Mouse (Mus musculus) intestine, postnatal 0 days (tissue): Measurements from ENCODE around the gene Dcxr. TPM values are rescaled to one million over a fixed set of nuclear protein-coding genes. Genes with fewer than 3 reads are reported as not detected.

ENCODE experiments used
- ATAC-seq: fragments of 200-750 bp; cut with Nextera tagmentation; 2 replicates; pipeline ENCODE4 v1.8.0; 2017; ENCODE audit warnings: mild to moderate bottlenecking, moderate TSS enrichment, moderate library complexity
- H3K27ac ChIP-seq: fragments of 300-500 bp; sonication (generic); 2 replicates; pipeline ENCODE4 v1.5.1; 2014; ENCODE audit warnings: mild to moderate bottlenecking, low read depth, low read length, moderate library complexity
- H3K27me3 ChIP-seq: fragments of 300-500 bp; sonication (generic); replicated peaks from 2 replicates; pipeline ENCODE4 v1.6.1; 2014; ENCODE audit warnings: low read length, mixed read lengths; ENCODE audit not compliant: control insufficient read depth, insufficient read depth
- H3K36me3 ChIP-seq: fragments of 300-500 bp; sonication (generic); 2 replicates; pipeline ENCODE4 v1.6.1; 2014; ENCODE audit warnings: mild to moderate bottlenecking, moderate library complexity; ENCODE audit not compliant: control insufficient read depth, insufficient read depth
- H3K4me1 ChIP-seq: fragments of 300-500 bp; sonication (generic); replicated peaks from 2 replicates; pipeline ENCODE4 v1.6.1; 2014; ENCODE audit warnings: antibody characterized with exemption, low read length, mixed read lengths; ENCODE audit not compliant: control insufficient read depth, insufficient read depth
- H3K4me2 ChIP-seq: fragments of 300-500 bp; sonication (generic); replicated peaks from 2 replicates; pipeline ENCODE4 v1.6.1; 2014; ENCODE audit warnings: low read depth, mild to moderate bottlenecking, moderate library complexity
- H3K4me3 ChIP-seq: fragments of 300-500 bp; sonication (generic); 2 replicates; pipeline ENCODE4 v1.5.1; 2014; ENCODE audit warnings: low read depth, low read length
- H3K9ac ChIP-seq: fragments of 300-500 bp; sonication (generic); 2 replicates; pipeline ENCODE4 v1.6.1; 2014; ENCODE audit warnings: mild to moderate bottlenecking, low read depth, low read length
- H3K9me3 ChIP-seq: fragments of 300-500 bp; sonication (generic); 2 replicates; pipeline ENCODE4 v1.6.1; 2016; ENCODE audit warnings: mixed run types; ENCODE audit not compliant: control insufficient read depth
- CTCF ChIP-seq: sonication (generic); IDR thresholded peaks from 2 replicates; pipeline ENCODE4 v1.5.1; 2016; ENCODE audit warnings: low read depth, mild to moderate bottlenecking, control low read depth, antibody characterized with exemption, moderate library complexity
- WGBS: fragments of 180-500 bp; shearing (Covaris S2); extraction: QIAGEN DNeasy Blood & Tissue Kit; methylation state at CpG from one replicate; pipeline ENCODE4 v1.1.7; 2014; 5-methylcytosine and 5-hydroxymethylcytosine counted together
- polyA plus RNA-seq: library from polyadenylated mRNA; unstranded; fragments of >200 nt; fragmentation: Nextera tagmentation; extraction: Ambion mirVana; gene quantifications from 2 replicates; pipeline ENCODE4 v1.2.1, GENCODE M21; 2015

Gene Dcxr
- polyA plus RNA-seq, 1 experiment from 2014 or later, result 81.1 TPM

DNA sequence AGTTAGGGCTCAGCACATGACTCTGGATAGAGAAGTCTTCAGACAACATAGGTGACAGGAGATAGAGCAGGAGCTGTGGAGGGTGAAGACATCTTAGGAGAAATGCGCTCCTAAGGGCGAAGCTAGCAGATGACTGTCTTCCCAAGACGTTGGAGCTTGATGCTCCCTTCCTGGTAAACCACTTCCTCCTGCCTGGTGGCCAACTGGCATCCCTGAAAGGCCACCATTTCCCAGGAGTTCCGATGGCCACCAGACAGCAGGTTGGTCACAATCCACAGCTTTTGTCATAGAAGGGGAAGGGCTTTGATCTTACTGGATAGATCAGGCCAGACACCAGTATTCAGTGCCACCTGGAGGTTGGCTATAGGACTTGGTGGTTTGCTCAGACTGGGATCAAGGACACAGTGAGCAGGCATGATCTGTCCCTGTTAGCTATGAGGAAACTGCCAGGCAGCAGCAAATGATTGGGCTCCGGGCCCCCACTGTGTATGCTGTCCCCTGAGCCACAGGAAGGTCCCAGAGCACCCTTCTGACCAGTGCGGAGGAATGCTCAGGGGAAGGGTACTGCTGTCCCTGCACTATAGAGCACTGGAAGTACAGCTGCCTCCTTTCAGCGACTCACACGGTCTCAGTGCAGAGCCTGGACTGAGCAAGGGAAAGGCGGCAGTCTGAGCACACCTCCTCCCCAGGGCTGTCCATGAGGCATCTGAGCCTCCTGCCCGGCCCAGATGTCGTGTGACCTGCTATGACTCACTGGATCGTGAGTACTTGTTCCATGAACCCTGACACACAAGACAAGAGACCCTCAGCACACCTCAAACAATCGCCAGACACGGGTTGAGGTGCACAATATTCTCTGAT, 35.0 kb upstream of the Dcxr start:
- Histone ChIP-seq H3K9ac (peak overlapping the region; percentile 22; the same call in 1 of the 2 replicates), H3K4me2 (peak overlapping the region; percentile 49), H3K27me3 (no peaks in the 10 kb centered on the region), H3K4me3 (no peak overlapping the region), H3K9me3 (peaks cover 3% of the 10 kb centered on the region; the same call in 1 of the 2 replicates), H3K36me3 (no peaks in the 10 kb centered on the region), H3K4me1 (no peaks in the 10 kb centered on the region), H3K27ac (peak overlapping the region; percentile 92)
- ATAC-seq, result peak; percentile 90
- 50% methylated on average over 14 of the region's 14 CpGs for WGBS
- TF ChIP-seq CTCF, result peak; percentile 46

DNA sequence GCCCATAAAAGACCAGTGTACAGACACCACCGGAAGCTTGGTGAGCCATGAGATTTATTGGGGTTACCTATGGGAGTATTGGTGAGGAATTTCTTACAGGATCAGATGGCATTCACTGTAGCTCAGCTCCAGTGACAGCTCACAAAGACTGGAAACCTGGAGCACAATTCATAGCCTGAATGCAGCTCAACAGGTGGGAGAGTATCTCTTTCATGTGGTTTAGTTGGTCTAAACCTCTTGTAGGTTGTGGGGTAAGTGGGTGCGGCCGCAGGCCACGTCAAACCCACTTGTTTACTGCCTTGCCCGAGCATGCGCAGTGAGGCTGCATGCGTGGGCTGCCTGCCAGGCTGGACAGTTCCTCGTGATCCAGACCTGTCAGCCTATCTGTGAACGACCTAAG, 33.2 kb upstream of the Dcxr start:
- Histone ChIP-seq H3K27ac (no peak overlapping the region), H3K27me3 (no peaks in the 10 kb centered on the region), H3K9ac (no peak overlapping the region), H3K9me3 (peaks cover 3% of the 10 kb centered on the region; the same call in 1 of the 2 replicates), H3K4me1 (no peaks in the 10 kb centered on the region), H3K36me3 (no peaks in the 10 kb centered on the region), H3K4me3 (no peak overlapping the region), H3K4me2 (no peak overlapping the region)
- no peak for ATAC-seq
- no peak for TF ChIP-seq CTCF
- WGBS, result 82% methylated on average over 9 of the region's 9 CpGs

DNA sequence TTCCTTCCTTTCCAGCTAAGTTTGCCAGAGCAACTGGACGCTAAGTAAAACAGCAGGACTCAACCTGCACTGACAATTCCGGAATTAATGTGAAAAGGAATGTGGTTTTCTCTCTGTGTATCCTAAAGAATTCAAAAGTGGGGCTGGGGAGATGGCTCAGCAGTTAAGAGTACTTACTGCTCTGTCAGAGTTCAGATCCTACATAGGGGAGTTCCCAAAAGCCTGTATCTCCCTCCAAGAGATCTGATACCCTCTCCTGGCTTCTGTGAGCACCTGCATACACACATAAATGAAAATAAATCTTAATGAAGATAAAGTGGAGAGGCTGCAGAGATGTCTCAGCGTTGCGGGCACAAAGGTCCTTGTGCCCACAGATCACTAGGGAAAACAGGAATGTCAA, 24.5 kb upstream of the Dcxr start:
- Histone ChIP-seq H3K4me1 (no peaks in the 10 kb centered on the region), H3K27ac (no peak overlapping the region), H3K9ac (no peak overlapping the region), H3K9me3 (no peaks in the 10 kb centered on the region), H3K27me3 (no peaks in the 10 kb centered on the region), H3K4me2 (no peak overlapping the region), H3K4me3 (no peak overlapping the region), H3K36me3 (no peaks in the 10 kb centered on the region)
- TF ChIP-seq CTCF, result no peak
- no peak for ATAC-seq
- WGBS, result 72% methylated on average over 4 of the region's 4 CpGs

DNA sequence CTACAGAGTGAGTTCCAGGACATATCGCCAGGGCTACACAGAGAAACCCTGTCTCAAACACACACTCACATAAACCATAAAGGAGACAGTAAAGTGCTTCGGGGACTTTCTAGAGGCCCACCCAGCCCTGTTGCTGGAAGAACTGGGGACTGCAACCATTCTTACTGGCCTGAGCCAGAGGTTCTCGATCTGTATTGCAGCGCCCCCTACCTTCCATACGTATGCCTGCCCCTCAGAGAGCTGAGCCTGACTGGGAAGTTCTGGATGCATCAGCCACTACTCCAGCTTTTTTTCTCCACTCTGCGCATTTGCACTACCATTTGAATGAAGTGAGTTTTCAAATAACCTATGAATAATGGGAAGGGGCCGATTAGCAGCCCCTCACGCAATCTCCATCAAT, 22.3 kb upstream of the Dcxr start:
- Histone ChIP-seq H3K27ac (no peak overlapping the region), H3K4me3 (no peak overlapping the region), H3K36me3 (no peaks in the 10 kb centered on the region), H3K4me1 (no peaks in the 10 kb centered on the region), H3K9me3 (no peaks in the 10 kb centered on the region), H3K9ac (no peak overlapping the region), H3K4me2 (no peak overlapping the region), H3K27me3 (no peaks in the 10 kb centered on the region)
- peak; percentile 61 for TF ChIP-seq CTCF
- 62% methylated on average over 8 of the region's 8 CpGs for WGBS
- no peak for ATAC-seq

DNA sequence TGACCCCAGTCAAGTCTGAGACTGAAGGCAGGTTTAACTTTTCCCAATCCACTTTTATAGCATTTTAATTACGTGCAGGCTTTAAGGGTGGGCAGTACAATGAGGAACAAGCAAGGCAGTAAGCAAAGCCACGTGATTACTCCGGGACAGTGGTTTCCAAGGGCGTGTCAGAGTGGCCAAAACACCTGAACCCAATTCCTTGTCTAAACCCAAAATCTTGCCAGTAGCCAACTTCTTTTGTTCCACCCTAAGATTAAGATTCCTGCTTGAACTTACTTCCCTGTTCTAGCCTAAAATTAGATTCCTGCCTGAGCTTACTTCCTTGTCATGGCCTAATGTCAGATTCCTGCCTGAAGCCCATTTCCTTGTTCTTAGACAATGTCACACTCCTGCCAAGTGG, 20.9 kb upstream of the Dcxr start:
- H3K27ac ChIP-seq, result no peak overlapping the region
- TF ChIP-seq CTCF, result no peak
- no peak overlapping the region for H3K4me3 ChIP-seq
- H3K9me3 ChIP-seq, result no peaks in the 10 kb centered on the region
- H3K9ac ChIP-seq, result no peak overlapping the region
- no peak overlapping the region for H3K4me2 ChIP-seq
- 40% methylated on average over 4 of the region's 4 CpGs for WGBS
- H3K4me1 ChIP-seq, result no peaks in the 10 kb centered on the region
- H3K36me3 ChIP-seq, result no peaks in the 10 kb centered on the region
- no peaks in the 10 kb centered on the region for H3K27me3 ChIP-seq
- 0 out of 2 replicates have a peak, but pooled peaks have one; percentile 11 for ATAC-seq

DNA sequence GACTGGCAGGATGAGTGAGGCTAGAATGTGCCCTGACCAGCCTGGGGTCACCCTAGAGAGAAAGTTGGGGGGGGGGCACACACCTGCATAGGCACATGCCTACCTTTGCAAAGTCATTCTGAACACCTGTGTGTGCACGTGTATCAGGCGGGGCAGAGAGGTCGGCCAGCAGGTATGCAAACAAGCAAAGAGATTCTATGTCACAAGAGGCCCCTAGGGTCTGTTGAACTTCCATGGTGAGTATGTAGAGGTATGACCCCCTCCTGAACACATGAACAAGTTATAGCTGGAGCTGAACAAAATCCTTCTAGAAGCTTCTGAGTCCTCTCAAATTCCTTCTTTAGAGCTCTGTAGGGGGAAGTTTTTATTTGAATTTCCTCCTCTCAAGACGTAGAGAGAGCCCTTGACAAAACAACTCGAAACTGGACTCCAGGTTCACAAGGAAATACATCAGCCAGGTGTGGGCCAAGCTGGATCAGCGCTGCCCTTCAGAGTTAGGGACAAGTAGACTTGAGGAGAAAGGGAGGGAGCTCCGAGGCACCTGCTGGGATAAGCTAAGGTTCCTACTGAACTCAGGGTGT, 17.1 kb upstream of the Dcxr start:
- ATAC-seq, result peak; percentile 68
- Histone ChIP-seq H3K4me3 (no peak overlapping the region), H3K4me1 (no peaks in the 10 kb centered on the region), H3K9me3 (no peaks in the 10 kb centered on the region), H3K36me3 (no peaks in the 10 kb centered on the region), H3K27me3 (no peaks in the 10 kb centered on the region), H3K4me2 (no peak overlapping the region), H3K9ac (no peak overlapping the region), H3K27ac (no peak overlapping the region)
- TF ChIP-seq CTCF, result no peak
- WGBS, result 50% methylated on average over 7 of the region's 7 CpGs
